Mouse (Mus musculus) mammary gland, adult 2 months (tissue): ENCODE results near the gene Gm49388. TPM values are rescaled to one million over a fixed set of nuclear protein-coding genes. Genes with fewer than 3 reads are reported as not detected.

ENCODE experiments used
- polyA plus RNA-seq: library from polyadenylated mRNA; depleted of rRNA; stranded (reverse); fragments of >200 nt; gene quantifications from 2 replicates; pipeline ENCODE4 v1.2.3, GENCODE M21; 2012; ENCODE audit warnings: low replicate concordance; rRNA removed

Gm49388 gene
- not detected in 2 replicates for polyA plus RNA-seq

GRCm38 (mm10) chr7:127785308-127785707 is at the start of gene Gm49388:
Gene Gm49388 (plus strand): TSS chr7:127785608.

GRCm38 (mm10) chr7:127744366-127745045 is 40.9 kb upstream of the Gm49388 start, which contains the start of gene Fbxl19:
Gene Fbxl19 (plus strand): TSS chr7:127744543.

GRCm38 (mm10) chr7:127769651-127770038 is 15.8 kb upstream of the Gm49388 start, which contains the start of gene Orai3:
Gene Orai3 (plus strand): TSS chr7:127769815.

GRCm38 (mm10) chr7:127776426-127776825 is 9.0 kb upstream of the Gm49388 start, which contains the start of gene Setd1a:
Gene Setd1a (plus strand): TSS chr7:127776670.

GRCm38 (mm10) chr7:127800435-127801009 is 15.1 kb downstream of the Gm49388 start, which contains the start of gene Hsd3b7:
Gene Hsd3b7 (plus strand): TSS chr7:127800604.

GRCm38 (mm10) chr7:127824176-127824871 is 38.9 kb downstream of the Gm49388 start, which contains the start of the genes Stx4a and Stx1b:
Gene Stx4a (plus strand): TSS chr7:127824294.
Gene Stx1b (minus strand): TSS chr7:127824549.

Other genes starting within 250 kb of the Gm49388 start
- 3.3 TPM in 1 of 2 replicates, not detected in the other for gene Tmem265, start 224.2 kb upstream of the Gm49388 start, polyA plus RNA-seq
- gene Phkg2, start 212.3 kb upstream of the Gm49388 start, polyA plus RNA-seq: 72.6 and 74.4 TPM in 2 replicates
- gene Ccdc189, start 197.0 kb upstream of the Gm49388 start, polyA plus RNA-seq: 4.0 and 5.5 TPM in 2 replicates
- 26.2 and 26.4 TPM in 2 replicates for gene Rnf40, start 196.8 kb upstream of the Gm49388 start, polyA plus RNA-seq
- gene Zfp629, start 169.8 kb upstream of the Gm49388 start, polyA plus RNA-seq: 11.0 and 12.2 TPM in 2 replicates
- gene Bcl7c, start 76.7 kb upstream of the Gm49388 start, polyA plus RNA-seq: 14.7 and 42.1 TPM in 2 replicates
- 27.0 and 30.5 TPM in 2 replicates for gene Ctf1, start 72.9 kb upstream of the Gm49388 start, polyA plus RNA-seq
- gene Ctf2, start 53.4 kb upstream of the Gm49388 start, polyA plus RNA-seq: not detected in 2 replicates
- gene Fbxl19, start 41.1 kb upstream of the Gm49388 start, polyA plus RNA-seq: 21.7 and 47.3 TPM in 2 replicates
- 59.8 and 66.6 TPM in 2 replicates for gene Orai3, start 15.8 kb upstream of the Gm49388 start, polyA plus RNA-seq
- 9.4 and 14.6 TPM in 2 replicates for gene Setd1a, start 8.9 kb upstream of the Gm49388 start, polyA plus RNA-seq
- gene Hsd3b7, start 15.0 kb downstream of the Gm49388 start, polyA plus RNA-seq: 113 and 134 TPM in 2 replicates
- gene Stx4a, start 38.7 kb downstream of the Gm49388 start, polyA plus RNA-seq: 76.6 and 81.0 TPM in 2 replicates
- 18.3 and 29.9 TPM in 2 replicates for gene Stx1b, start 38.9 kb downstream of the Gm49388 start, polyA plus RNA-seq
- gene Zfp646, start 90.6 kb downstream of the Gm49388 start, polyA plus RNA-seq: 18.1 and 26.0 TPM in 2 replicates
- gene Zfp668, start 91.2 kb downstream of the Gm49388 start, polyA plus RNA-seq: 5.9 and 11.9 TPM in 2 replicates
- 4.5 and 6.8 TPM in 2 replicates for gene Prss53, start 105.4 kb downstream of the Gm49388 start, polyA plus RNA-seq
- gene Gm21974, start 109.8 kb downstream of the Gm49388 start, polyA plus RNA-seq: not detected in 2 replicates
- gene Vkorc1, start 110.0 kb downstream of the Gm49388 start, polyA plus RNA-seq: 248 and 313 TPM in 2 replicates
- gene Bckdk, start 118.5 kb downstream of the Gm49388 start, polyA plus RNA-seq: 125 and 251 TPM in 2 replicates
- gene Kat8, start 126.9 kb downstream of the Gm49388 start, polyA plus RNA-seq: 13.4 and 25.0 TPM in 2 replicates
- 27.2 and 27.4 TPM in 2 replicates for gene Prss8, start 144.5 kb downstream of the Gm49388 start, polyA plus RNA-seq
- gene Prss36, start 161.1 kb downstream of the Gm49388 start, polyA plus RNA-seq: 31.6 and 38.5 TPM in 2 replicates
- gene Fus, start 181.8 kb downstream of the Gm49388 start, polyA plus RNA-seq: 234 and 274 TPM in 2 replicates
- gene Pycard, start 208.3 kb downstream of the Gm49388 start, polyA plus RNA-seq: 66.4 and 86.7 TPM in 2 replicates
- 0.69 and 38.4 TPM in 2 replicates for gene Trim72, start 218.3 kb downstream of the Gm49388 start, polyA plus RNA-seq